Mouse (Mus musculus): ENCODE measurements at regions not wholly inside any gene's neighbourhood (a gene's known extent, or its start where the extent isn't known, plus 50 kb on each side); places are given as distances from the start of the nearest gene placed in this dataset.

DNA sequence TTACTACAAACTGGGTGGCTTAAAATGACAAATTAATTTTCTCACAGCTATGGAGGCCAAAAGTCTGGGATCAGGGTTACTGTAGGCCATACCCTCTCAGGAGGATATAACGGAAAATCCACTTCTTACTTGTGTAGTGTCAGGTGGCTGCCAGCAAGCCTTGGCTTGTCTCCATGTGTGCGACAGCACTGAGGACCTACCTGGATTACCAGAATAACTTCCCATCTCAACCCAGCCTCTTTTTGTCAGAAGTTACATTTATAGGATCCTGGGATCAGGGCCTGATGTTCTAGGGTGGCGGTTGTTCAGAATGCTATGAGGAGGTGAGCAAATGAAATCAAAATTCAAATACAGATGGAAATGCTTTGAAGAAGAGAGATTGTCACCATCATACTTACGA lies 197.1 kb downstream of the Gm13691 start:
- TF ChIP-seq TCF12 (IDR thresholded peaks at IDR 0.05; ENCODE audit: low read depth, low read length): no peak
- TF ChIP-seq EP300 (IDR thresholded peaks at IDR 0.05; ENCODE audit: low read depth in 1 of 2, low read length in 2 of 2): no peak
- TF ChIP-seq ZC3H11A (IDR thresholded peaks at IDR 0.05; ENCODE audit: low read depth, low read length): no peak
- TF ChIP-seq HCFC1 (IDR thresholded peaks at IDR 0.05; ENCODE audit: low read depth, low read length): no peak
- TF ChIP-seq CTCF (IDR thresholded peaks at IDR 0.05 in 2 of 3, conservative IDR thresholded peaks at IDR 0.05 in 1 of 3; ENCODE audit: control insufficient read depth in 1 of 3, insufficient read depth in 1 of 3, low read depth in 2 of 3, low read length in 3 of 3, poor library complexity in 1 of 3, severe bottlenecking in 1 of 3): no peak
- TF ChIP-seq MAX (IDR thresholded peaks at IDR 0.05; ENCODE audit: low read length): no peak
- no peak for TF ChIP-seq MAFK (IDR thresholded peaks at IDR 0.05; ENCODE audit: borderline replicate concordance, low read depth, low read length)

Data from MEL (cell line).